Mouse (Mus musculus) myocyte (in vitro differentiated cells): Measurements from ENCODE around the gene Ipo11.

Source experiments
- CEBPB ChIP-seq: IDR thresholded peaks from 2 replicates; pipeline ENCODE4 v1.6.1; 2011; ENCODE audit warnings: mild to moderate bottlenecking, moderate library complexity; ENCODE audit not compliant: poor library complexity, insufficient read depth, severe bottlenecking
- MAX ChIP-seq: IDR thresholded peaks from one replicate; pipeline ENCODE4 v1.6.1; 2011; ENCODE audit warnings: low read depth, mild to moderate bottlenecking, control low read depth
- MYOG ChIP-seq, 3 experiments: IDR thresholded peaks; one replicate each; pipeline ENCODE4 v1.6.1; 2011; ENCODE audit warnings: control low read depth in 2 of 3, low read depth in 2 of 3, mild to moderate bottlenecking in 2 of 3; ENCODE audit not compliant: insufficient read length in 2 of 3, control insufficient read depth in 1 of 3, insufficient read depth in 1 of 3
- POLR2A ChIP-seq: IDR thresholded peaks from one replicate; pipeline ENCODE4 v1.6.1; 2011; ENCODE audit warnings: low read depth, mild to moderate bottlenecking, control low read depth, moderate library complexity; ENCODE audit not compliant: insufficient read length
- SRF ChIP-seq: IDR thresholded peaks from one replicate; pipeline ENCODE4 v1.6.1; 2011; ENCODE audit warnings: low read depth; ENCODE audit not compliant: control insufficient read depth, insufficient read length
- TCF12 ChIP-seq: IDR thresholded peaks from one replicate; pipeline ENCODE4 v1.6.1; 2011; ENCODE audit warnings: mild to moderate bottlenecking, control low read depth; ENCODE audit not compliant: poor library complexity, insufficient read depth, severe bottlenecking

DNA sequence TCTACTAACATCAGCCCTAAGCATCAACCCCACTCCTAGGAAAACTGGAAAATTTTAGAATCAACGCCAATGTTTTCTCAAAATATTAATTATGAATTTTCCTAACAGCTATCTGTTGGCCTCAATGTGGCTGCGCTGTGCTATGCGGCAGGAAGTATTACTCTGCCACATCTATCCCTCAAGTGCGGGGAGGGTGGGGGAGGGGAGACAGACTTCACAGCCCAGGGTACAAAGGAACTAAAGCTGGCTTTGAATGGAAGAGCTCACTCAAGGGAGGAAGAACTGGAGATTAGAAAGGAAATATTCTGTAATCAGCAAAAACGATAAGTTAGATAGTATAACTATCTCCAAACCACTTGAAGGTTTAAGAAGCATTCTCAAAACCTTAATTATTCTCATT, 111.1 kb downstream of the Ipo11 start:
- TF ChIP-seq SRF, result no peak
- TF ChIP-seq POLR2A, result no peak
- no peak for TF ChIP-seq CEBPB
- TF ChIP-seq MYOG (IDR thresholded peaks at IDR 0.05; ENCODE audit: control insufficient read depth in 1 of 3, insufficient read depth in 1 of 3, insufficient read length in 2 of 3, low read depth in 2 of 3), result no peak
- TF ChIP-seq TCF12, result no peak
- TF ChIP-seq MAX, result no peak
